Mouse (Mus musculus): ENCODE measurements around the gene Gm40460. TPM values are rescaled to one million over a fixed set of nuclear protein-coding genes. Genes with fewer than 3 reads are reported as not detected.
"Not testable (repeated sequence)": the region's sequence is repeated elsewhere in the genome, so short reads cannot be mapped to it uniquely, and the experiment has no call there.

Gm40460 gene
- polyA plus RNA-seq (2014; fragmentation: Nextera tagmentation; extraction: Ambion mirVana) = not detected in 2 replicates

DNA sequence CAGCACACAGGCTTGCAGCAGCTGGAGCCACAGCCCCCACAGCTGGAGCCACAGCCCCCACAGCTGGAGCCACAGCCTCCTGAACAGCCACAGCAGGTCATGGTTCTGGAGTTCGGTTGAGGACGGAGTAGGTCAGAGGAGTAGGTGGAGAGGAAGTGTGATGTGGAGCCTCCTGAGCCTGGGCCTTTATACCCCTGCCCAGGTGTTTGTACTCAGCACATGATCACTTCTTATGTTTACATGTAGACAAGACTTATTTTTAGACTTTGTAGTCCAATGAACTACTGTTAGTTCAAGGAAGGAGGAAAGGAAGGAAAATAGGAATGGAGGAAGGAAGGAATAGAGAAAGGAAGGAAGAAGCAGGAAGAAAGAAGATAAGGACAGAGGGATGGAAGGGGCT, at the start of gene Gm40460:
Gm40460 (minus strand) TSS at position 101 of the 400 bp plus-strand sequence.
- no peak for ATAC-seq (ENCODE audit: low FRiP score, low TSS enrichment)
- Histone ChIP-seq H3K9ac (ENCODE audit: low read depth, low read length) (no peak within 1 kb of the TSS), H3K9me3 (ENCODE audit: control insufficient read depth, low read length) (no peaks in the 10 kb centered on the region; the same call in 1 of the 2 replicates), H3K4me3 (ENCODE audit: low read length) (no peak within 1 kb of the TSS), H3K36me3 (ENCODE audit: control insufficient read depth, insufficient read depth, low read length) (no peaks in the 10 kb centered on the region), H3K4me2 (replicated peaks; ENCODE audit: low read depth, low read length) (no peak within 1 kb of the TSS), H3K4me1 (ENCODE audit: control insufficient read depth, insufficient read depth, low read length) (no peaks in the 10 kb centered on the region), H3K27ac (ENCODE audit: low read depth, low read length) (no peak within 1 kb of the TSS), H3K27me3 (ENCODE audit: control insufficient read depth, insufficient read depth, low read length) (no peaks in the 10 kb centered on the region)
- WGBS = 26% methylated on average over 2 of the region's 2 CpGs

- not testable (repeated sequence) for H3K4me3 ChIP-seq (ENCODE audit: low read length); H3K9ac ChIP-seq (ENCODE audit: low read depth, low read length); H3K36me3 ChIP-seq (ENCODE audit: control insufficient read depth, insufficient read depth, low read length); H3K27ac ChIP-seq (ENCODE audit: low read depth, low read length); H3K27me3 ChIP-seq (ENCODE audit: control insufficient read depth, insufficient read depth, low read length); H3K4me2 ChIP-seq (replicated peaks; ENCODE audit: low read depth, low read length); H3K9me3 ChIP-seq (ENCODE audit: control insufficient read depth, low read length)
- peak; percentile 55; the same call in 1 of the 2 replicates for ATAC-seq (ENCODE audit: low FRiP score, low TSS enrichment)
- peaks cover 11% of the 10 kb centered on the region; the same call in 1 of the 2 replicates for H3K4me1 ChIP-seq (ENCODE audit: control insufficient read depth, insufficient read depth, low read length)
- WGBS = 21% methylated on average over 9 of the region's 9 CpGs
Observed at GRCm38 (mm10) chr7:142285910-142286612, 45.2 kb upstream of the Gm40460 start.

GRCm38 (mm10) chr7:142285130-142285835, 44.4 kb upstream of the Gm40460 start:
- WGBS = 9% methylated on average over 23 of the region's 23 CpGs
- Histone ChIP-seq H3K4me1 (ENCODE audit: control insufficient read depth, insufficient read depth, low read length) (peaks cover 11% of the 10 kb centered on the region; the same call in 1 of the 2 replicates), H3K36me3 (ENCODE audit: control insufficient read depth, insufficient read depth, low read length) (no peaks in the 10 kb centered on the region), H3K4me2 (replicated peaks; ENCODE audit: low read depth, low read length) (peak overlapping the region; percentile 79), H3K4me3 (ENCODE audit: low read length) (peak overlapping the region; percentile 59), H3K9me3 (ENCODE audit: control insufficient read depth, low read length) (no peaks in the 10 kb centered on the region), H3K27me3 (ENCODE audit: control insufficient read depth, insufficient read depth, low read length) (no peaks in the 10 kb centered on the region), H3K27ac (ENCODE audit: low read depth, low read length) (no peak overlapping the region; the same call in 1 of the 2 replicates), H3K9ac (ENCODE audit: low read depth, low read length) (peak overlapping the region; percentile 75; the same call in 1 of the 2 replicates)
- ATAC-seq (ENCODE audit: low FRiP score, low TSS enrichment) = peak; percentile 66

DNA sequence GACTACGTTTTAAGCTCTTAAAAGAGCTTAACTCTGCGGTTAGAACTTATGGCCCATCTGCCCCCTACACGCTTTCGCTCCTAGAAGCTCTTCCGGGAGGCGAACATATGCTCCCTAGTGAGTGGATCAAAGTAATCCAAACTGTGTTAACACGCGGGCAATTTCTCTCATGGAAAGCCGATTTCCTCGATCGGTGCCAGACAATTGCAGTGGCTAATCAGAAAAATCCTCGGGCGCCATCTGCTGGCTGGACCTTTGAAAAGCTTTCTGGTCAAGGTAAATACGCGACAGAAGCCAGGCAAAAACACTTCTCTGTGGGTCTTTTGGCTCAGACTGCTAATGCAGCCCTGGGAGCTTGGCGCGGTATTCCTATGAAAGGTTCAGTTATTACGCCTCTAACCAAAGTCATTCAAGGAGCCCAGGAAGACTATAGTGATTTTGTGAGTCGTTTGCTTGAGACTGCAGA, 43.8 kb upstream of the Gm40460 start:
- H3K36me3 ChIP-seq (ENCODE audit: control insufficient read depth, insufficient read depth, low read length) = no peaks in the 10 kb centered on the region
- H3K4me2 ChIP-seq (replicated peaks; ENCODE audit: low read depth, low read length) = peak overlapping the region; percentile 79
- H3K27ac ChIP-seq (ENCODE audit: low read depth, low read length) = peak overlapping the region; percentile 95
- peak overlapping the region; percentile 59 for H3K4me3 ChIP-seq (ENCODE audit: low read length)
- peaks cover 11% of the 10 kb centered on the region; the same call in 1 of the 2 replicates for H3K4me1 ChIP-seq (ENCODE audit: control insufficient read depth, insufficient read depth, low read length)
- ATAC-seq (ENCODE audit: low FRiP score, low TSS enrichment) = peak; percentile 77
- no peaks in the 10 kb centered on the region for H3K27me3 ChIP-seq (ENCODE audit: control insufficient read depth, insufficient read depth, low read length)
- no peaks in the 10 kb centered on the region for H3K9me3 ChIP-seq (ENCODE audit: control insufficient read depth, low read length)
- peak overlapping the region; percentile 75 for H3K9ac ChIP-seq (ENCODE audit: low read depth, low read length)
- WGBS = under 1% methylated on average over 19 of the region's 19 CpGs

DNA sequence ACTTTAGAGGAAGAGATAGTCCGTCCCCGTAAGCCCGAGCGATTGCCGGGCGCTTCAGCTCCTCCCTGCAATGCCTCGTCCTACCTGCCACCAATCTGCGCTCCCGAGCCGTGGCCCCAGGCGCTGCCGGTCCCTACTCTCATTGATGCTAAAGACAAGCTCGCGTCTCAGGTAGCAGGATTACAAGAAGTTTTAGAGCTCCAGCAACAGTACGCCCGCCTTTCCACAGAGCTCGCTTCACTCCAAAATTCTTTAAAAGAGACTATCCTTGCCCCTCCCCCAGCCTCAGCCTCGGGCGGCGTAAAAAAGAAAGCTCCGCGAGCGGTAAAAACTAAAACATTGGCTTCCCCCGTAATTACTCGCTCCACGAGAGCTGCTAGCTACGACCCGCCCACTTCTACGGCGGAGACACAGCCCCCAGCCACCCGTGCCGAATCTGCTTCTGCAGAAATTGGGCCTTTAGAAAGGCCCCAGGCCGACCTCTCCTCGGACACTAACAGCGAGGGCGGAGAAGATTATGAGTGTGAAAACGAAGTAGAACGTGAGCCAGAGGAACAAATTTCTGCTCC, 43.2 kb upstream of the Gm40460 start:
- ATAC-seq (ENCODE audit: low FRiP score, low TSS enrichment) = peak; percentile 82
- peak overlapping the region; percentile 95 for H3K27ac ChIP-seq (ENCODE audit: low read depth, low read length)
- peaks cover 11% of the 10 kb centered on the region; the same call in 1 of the 2 replicates for H3K4me1 ChIP-seq (ENCODE audit: control insufficient read depth, insufficient read depth, low read length)
- H3K36me3 ChIP-seq (ENCODE audit: control insufficient read depth, insufficient read depth, low read length) = no peaks in the 10 kb centered on the region
- under 1% methylated on average over 38 of the region's 38 CpGs for WGBS
- no peaks in the 10 kb centered on the region for H3K27me3 ChIP-seq (ENCODE audit: control insufficient read depth, insufficient read depth, low read length)
- peak overlapping the region; percentile 79 for H3K4me2 ChIP-seq (replicated peaks; ENCODE audit: low read depth, low read length)
- peak overlapping the region; percentile 75 for H3K9ac ChIP-seq (ENCODE audit: low read depth, low read length)
- no peaks in the 10 kb centered on the region for H3K9me3 ChIP-seq (ENCODE audit: control insufficient read depth, low read length)
- peak overlapping the region; percentile 59 for H3K4me3 ChIP-seq (ENCODE audit: low read length)

- not testable (repeated sequence) for H3K9me3 ChIP-seq (ENCODE audit: control insufficient read depth, low read length)
- 12% methylated on average over 2 of the region's 2 CpGs for WGBS
- 0 out of 2 replicates have a peak overlapping the region, but pooled peaks have one; percentile 95 for H3K27ac ChIP-seq (ENCODE audit: low read depth, low read length)
Observed at GRCm38 (mm10) chr7:142282847-142283246, 42.0 kb upstream of the Gm40460 start.

DNA sequence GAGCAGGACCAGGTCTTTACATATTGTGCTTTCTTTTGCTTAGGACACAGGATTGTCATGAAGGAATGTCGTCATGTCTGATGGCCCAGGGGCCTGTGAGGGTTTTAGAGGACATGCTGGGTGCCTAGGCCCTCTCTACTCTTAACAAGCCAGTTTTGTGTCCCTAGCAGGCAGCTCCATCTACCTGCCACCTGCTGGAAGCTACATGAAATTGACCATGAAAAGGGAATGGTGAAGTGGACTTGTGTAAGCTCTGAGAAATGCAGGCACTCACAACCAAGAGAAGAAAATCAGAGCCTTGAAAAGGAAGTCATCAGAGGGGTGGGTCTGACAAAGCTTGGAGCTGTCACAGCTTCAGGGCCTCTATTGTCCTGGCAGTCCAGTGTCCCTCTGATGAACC, 38.4 kb upstream of the Gm40460 start:
- H3K36me3 ChIP-seq (ENCODE audit: control insufficient read depth, insufficient read depth, low read length); ATAC-seq (ENCODE audit: low FRiP score, low TSS enrichment); H3K27me3 ChIP-seq (ENCODE audit: control insufficient read depth, insufficient read depth, low read length); H3K4me1 ChIP-seq (ENCODE audit: control insufficient read depth, insufficient read depth, low read length); H3K9ac ChIP-seq (ENCODE audit: low read depth, low read length); H3K4me2 ChIP-seq (replicated peaks; ENCODE audit: low read depth, low read length); H3K9me3 ChIP-seq (ENCODE audit: control insufficient read depth, low read length); H3K4me3 ChIP-seq (ENCODE audit: low read length); H3K27ac ChIP-seq (ENCODE audit: low read depth, low read length): not testable (repeated sequence)
- 75% methylated on average over 1 of the region's 1 CpGs for WGBS

More at GRCm38 (mm10) chr7:142282847-142283246, 42.0 kb upstream of the Gm40460 start:
- Histone ChIP-seq H3K4me2 (replicated peaks; ENCODE audit: low read depth, low read length) (peak overlapping the region; percentile 79), H3K4me1 (ENCODE audit: control insufficient read depth, insufficient read depth, low read length) (peaks cover 11% of the 10 kb centered on the region; the same call in 1 of the 2 replicates), H3K9ac (ENCODE audit: low read depth, low read length) (0 out of 2 replicates have a peak overlapping the region, but pooled peaks have one; percentile 75)
- H3K4me3 ChIP-seq (ENCODE audit: low read length); H3K27me3 ChIP-seq (ENCODE audit: control insufficient read depth, insufficient read depth, low read length); H3K36me3 ChIP-seq (ENCODE audit: control insufficient read depth, insufficient read depth, low read length); ATAC-seq (ENCODE audit: low FRiP score, low TSS enrichment): not testable (repeated sequence)

DNA sequence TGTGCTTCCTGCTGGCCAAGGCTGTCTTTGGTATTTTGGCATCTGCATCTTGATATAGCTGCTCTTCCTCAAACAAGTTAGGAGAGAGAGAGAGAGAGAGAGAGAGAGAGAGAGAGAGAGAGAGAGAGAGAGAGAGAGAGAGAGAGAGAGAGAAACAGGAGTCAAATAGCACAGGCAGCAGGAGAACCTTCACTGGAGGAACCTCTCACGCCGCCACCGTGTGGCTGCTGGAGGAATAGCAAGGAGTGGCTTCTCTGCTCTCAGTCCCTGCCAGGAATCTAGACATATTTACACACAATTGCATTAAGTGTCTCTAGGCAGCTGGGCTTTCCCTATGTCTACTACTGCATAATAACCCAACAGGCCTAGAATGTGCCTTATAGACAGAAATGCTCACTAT, 37.3 kb upstream of the Gm40460 start:
- not testable (repeated sequence) for H3K4me1 ChIP-seq (ENCODE audit: control insufficient read depth, insufficient read depth, low read length); H3K4me2 ChIP-seq (replicated peaks; ENCODE audit: low read depth, low read length); H3K27me3 ChIP-seq (ENCODE audit: control insufficient read depth, insufficient read depth, low read length); H3K4me3 ChIP-seq (ENCODE audit: low read length); H3K27ac ChIP-seq (ENCODE audit: low read depth, low read length); H3K9me3 ChIP-seq (ENCODE audit: control insufficient read depth, low read length); H3K9ac ChIP-seq (ENCODE audit: low read depth, low read length); H3K36me3 ChIP-seq (ENCODE audit: control insufficient read depth, insufficient read depth, low read length)
- ATAC-seq (ENCODE audit: low FRiP score, low TSS enrichment) = peak; percentile 59; the same call in 1 of the 2 replicates
- WGBS = 0% methylated on average over 3 of the region's 3 CpGs

Measured in kidney, embryonic 14.5 days (tissue).